Mouse (Mus musculus) 416B (cell line): ENCODE measurements around the gene Icam1.

ENCODE experiments used
- DNase-seq: peaks from one replicate; pipeline ENCODE4 v3.0.0; 2011; ENCODE audit warnings: low read depth

Gene Icam1

DNA sequence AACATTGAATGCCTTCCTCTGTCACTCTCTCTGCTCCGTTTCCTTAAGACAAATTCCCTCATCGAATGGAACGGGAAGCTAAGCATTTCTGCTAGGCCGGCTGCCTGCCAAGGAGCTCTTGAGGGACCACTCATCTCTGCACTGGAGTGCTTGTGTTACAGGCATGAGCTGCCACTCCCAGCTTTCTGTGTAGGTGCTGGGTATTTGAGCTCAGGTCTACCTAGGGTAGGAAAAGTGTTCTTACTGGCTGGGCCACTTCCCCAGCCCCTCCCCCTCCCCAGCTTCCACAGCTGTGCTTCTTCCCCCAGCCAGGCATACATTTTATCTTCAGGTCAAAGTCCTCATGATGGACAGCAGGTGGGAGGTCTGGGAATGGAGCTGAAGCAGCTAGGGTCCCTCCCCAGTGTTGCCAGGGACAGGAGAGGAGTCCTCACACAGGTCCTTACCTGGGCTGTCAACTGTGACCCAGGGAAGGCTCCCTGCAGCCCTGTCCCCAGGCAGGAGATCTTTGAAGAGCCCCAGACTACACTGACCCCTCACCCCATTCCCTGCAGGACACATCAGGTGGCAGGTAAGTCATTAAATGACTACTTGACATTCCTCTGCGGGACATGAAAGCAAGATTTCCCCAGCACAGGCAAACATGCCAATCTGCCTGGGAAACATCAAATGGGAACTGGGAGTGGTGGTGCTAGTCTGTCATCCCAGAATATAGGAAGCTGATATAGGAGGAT lies 22.5 kb upstream of the Icam1 start:
- DNase-seq: no peak

- DNase-seq: peak; percentile 32
Measured at GRCm38 (mm10) chr9:20995069-20995468, 20.7 kb upstream of the Icam1 start.

DNA sequence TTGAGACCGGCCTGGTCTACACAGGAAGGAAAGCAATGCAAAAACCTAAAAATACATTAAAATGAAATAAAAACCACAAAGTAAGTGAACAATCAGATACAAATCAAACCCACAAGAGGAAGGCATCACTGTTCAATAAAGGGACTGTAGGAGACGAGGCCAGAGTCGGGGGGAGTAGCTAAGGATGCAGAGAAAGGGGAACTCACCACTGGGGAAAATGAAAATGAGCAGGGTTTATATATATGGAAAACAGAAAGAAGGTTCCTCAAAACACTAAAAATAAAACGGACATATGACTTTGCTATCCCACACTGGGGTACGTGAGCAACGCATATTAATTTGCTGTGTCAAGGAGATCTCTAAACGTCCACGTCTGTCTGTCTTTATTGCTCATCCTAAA lies 18.7 kb upstream of the Icam1 start:
- DNase-seq: no peak

- DNase-seq: peak; percentile 66
Measured at GRCm38 (mm10) chr9:20998337-20998736, 17.4 kb upstream of the Icam1 start.

DNA sequence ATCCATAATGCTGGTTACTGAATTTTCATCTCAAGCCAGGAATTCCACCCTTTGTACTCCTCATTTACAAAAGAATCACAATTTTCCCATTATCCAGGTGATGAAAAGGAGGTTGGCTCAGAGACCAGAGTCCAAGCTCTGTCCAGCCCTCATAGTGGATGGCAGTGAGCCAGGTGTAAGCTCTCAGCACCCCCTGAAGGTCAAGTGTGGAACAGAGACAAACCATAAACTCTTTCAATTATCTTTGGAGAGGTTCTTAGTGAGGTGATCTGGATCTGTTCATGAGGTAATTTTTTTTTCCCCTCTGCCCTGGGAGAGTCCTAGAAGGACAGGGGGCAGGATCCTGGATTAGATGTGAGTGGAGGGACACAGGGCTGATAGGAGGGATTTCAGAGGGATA lies 15.0 kb upstream of the Icam1 start:
- peak; percentile 63 for DNase-seq

- peak; percentile 19 for DNase-seq
Measured at GRCm38 (mm10) chr9:21001651-21002200, 14.1 kb upstream of the Icam1 start.

DNA sequence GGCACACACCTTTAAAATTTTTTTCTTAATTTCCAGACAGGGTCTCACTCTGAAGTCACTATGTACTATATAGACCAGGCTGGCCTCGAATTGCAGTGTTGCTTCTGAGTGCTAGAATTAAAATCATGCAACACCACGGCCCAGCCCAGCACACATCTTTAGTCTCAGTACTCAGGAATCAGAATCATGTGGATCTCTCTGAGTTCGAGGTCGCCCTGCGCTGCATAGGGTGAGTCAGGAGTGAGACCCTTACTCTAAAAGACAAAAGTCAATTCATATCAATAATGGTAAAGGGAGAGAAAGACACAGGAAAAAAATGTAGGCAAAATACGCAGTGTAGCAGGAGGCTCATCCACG lies 13.5 kb upstream of the Icam1 start:
- DNase-seq: no peak

DNA sequence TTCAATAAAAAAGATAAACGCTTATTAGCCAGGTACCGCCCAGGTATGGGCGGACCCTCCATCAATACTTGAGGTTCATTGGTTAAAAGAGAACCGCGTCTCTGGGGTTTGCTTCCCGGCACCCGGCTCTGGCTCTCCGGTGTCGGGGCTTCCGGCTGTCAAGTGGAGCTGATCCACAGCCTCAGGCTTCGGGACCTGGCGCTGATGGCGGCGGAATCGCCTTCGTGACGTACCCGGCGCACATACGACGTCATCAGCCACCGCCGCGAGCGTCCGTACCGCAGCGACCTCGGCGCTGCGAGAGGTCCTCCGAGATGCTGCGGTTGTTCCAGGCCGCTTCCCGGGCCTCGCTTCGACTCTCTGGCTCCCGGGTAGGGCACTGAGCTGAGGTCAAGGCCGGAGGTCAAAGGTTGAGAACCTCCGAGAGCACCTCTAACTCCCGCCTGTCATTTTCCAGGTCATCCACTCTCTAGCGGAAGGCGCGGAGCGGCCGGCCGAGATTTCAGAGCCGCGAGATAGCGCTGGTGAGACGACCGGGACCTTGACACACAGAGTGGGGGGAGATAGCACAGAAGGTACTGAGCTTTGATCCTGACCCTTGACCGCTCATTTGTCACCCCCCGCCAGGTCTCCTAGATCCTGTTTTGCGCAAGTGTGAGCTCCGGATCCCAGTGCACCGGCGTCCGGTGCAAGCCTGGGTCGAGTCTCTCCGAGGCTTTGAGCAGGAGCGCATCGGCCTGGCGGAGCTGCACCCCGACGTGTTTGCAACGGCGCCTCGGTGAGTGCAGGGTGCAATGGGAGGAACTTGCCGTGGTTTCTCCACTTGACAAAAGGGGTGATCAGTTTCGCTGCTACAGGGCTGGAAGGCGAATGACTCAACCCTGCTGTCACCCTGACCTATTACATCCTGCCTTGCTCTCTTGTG lies 12.9 kb upstream of the Icam1 start, which contains the start of gene Mrpl4:
TSS of gene Mrpl4 (plus strand) at position 112 of the 925 bp plus-strand sequence.
- peak; percentile 89 for DNase-seq

DNA sequence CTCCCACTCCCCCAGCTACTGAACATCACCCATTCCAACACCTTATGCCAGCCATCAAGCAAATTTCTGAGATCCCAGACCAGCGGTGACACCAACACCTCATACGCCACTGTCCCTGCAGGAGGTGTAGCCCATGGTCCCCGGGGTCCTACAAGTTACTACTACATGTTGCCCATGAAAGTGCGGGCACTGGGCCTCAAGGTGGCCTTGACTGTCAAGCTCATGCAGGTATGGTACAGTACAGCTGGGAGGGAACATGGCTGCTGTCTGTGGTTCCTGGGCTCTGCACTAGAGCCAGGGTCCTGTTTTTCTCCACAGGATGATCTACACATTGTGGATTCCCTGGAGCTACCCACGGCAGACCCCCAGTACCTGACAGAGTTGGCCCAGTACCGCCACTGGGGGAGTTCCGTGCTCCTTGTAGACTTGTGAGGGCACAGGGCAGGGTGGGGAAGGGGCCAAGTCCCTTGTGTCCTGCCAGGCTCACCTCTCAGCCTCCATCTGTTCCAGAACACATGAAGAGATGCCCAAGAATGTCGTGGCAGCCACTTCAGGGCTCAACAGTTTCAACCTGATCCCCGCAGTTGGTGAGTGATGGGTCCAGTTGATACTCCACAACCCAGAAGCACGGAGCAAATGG lies 8.4 kb upstream of the Icam1 start:
- no peak for DNase-seq

DNA sequence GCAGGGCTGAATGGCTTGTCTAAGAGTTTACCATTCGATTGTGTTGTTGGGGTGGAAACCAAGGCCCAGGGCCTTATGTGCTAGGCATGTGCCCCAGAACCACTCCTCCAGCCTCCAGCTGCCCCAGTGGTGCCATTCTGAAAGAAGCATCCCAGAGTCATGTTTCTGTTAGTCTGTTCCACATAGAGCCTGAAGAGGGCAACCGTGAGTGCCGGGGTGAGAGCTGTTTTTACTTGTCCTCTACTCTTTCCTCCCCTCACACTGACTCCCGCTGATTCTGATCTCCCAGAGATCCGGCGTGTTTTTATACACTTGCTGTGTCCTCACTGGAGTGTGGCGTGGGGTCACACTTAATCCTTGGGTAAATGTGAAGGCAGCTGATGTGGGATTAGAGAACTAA lies 7.8 kb upstream of the Icam1 start:
- no peak for DNase-seq

GRCm38 (mm10) chr9:21010362-21010761 lies 5.4 kb upstream of the Icam1 start:
- no peak for DNase-seq

DNA sequence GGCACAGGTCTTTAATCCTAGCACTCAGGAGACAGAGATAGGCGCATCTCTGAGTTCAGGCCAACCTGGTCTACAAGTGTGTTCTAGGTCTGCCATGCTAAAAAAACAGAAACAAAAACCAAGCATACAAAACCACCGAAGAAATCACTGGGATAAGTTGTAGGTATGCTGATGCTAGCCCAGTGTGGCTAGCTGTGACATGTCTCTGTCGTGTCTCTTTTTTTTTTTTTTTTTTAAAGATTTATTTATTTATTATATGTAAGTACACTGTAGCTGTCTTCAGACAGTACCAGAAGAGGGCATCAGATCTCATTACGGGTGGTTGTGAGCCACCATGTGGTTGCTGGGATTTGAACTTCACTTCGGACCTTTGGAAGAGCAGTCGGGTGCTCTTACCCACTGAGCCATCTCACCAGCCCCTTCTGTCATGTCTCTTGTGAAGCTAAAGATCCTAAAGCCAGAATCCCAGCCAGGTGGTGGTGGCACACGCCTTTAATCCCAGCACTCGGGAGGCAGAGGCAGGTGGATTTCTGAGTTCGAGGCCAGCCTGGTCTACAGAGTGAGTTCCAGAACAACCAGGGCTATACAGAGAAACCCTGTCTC lies 4.7 kb upstream of the Icam1 start:
- DNase-seq: peak; percentile 51

DNA sequence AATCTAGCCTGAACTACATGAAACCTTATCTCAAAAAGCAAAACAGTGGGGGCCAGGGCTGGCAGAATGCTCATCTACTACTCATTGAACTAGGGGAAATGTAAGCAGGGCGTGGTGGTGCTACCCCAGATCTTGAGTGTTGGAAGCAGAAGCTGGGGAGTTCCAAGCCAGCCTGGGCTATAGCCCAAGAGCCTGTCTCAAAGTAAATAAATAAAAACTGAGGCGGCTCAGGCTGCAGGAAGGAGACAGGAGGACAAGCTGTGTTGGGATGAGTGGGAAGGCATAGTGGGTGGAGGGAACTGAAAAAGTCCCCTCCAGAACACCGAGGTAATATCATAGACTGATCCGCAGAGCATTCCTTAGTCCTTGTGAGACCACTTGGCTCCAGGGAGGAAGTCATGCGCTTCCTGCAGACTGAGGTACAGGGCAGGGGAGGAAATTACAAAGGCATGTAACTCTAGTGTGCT lies 3.9 kb upstream of the Icam1 start:
- peak; percentile 30 for DNase-seq

DNA sequence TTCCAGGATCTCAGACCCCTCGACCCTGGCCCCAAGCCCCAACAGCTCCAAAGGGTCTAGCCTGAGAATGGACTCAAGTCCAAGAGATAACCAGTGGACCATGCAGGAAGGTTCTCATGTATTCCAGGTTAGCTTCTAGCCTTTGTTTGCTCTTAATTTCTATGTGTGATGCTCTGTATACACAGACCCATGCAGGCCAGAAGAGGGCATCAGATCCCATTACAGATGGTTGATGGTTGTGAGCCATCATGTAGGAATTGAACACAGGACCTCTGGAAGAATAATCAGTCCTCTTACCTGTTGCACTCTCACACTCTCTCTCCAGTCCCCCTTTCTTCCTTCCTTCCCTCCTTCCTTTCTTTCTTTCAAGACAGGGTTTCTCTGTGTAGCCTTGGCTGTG lies 3.4 kb upstream of the Icam1 start:
- DNase-seq: peak; percentile 36

GRCm38 (mm10) chr9:21014691-21015570 lies 854 bp upstream of the Icam1 start:
- DNase-seq: peak; percentile 74

DNA sequence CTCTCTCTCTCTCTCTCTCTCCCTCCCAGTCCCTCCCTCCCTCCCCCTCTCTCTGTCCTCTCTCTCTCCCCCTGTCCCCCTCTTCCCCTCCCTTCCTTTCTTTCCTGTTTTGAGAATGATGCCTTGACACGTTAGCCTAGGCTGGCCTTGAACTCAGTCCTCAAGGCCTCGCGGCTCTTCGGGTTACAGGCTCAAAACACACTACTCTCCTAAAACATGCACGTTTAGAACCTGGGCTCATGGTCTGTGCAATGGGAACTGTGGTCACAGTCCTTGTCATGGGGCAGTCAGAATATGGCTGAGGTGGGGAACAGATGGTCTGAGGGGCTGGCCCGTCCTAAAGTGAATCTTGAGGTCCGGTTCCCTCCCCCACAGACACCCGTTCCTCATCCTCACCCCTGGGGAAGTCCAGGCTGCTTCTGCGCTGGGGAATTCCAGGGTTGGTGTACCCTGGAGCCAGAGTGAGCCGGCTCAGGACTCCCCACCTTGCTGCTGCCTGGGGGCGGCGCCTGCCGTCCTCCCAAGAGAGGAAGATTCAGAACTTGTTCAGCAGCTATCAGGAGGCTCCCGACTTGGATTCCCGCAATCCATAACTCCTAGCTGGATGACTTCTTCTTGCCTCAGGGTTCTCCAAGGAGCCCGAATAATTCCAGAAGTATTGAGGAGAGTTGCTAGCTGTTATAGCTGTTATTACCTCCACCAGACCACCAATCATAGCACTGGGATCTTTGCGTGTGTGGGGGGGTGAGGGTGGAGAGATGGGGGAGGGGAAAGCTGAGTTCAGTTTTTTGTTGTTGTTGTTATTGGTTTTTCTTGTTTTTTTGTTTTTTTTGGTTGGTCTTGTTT lies 769 bp downstream of the Icam1 start:
- peak; percentile 57 for DNase-seq

- DNase-seq: peak; percentile 64
Measured at GRCm38 (mm10) chr9:21017177-21017575, 1.4 kb downstream of the Icam1 start.

DNA sequence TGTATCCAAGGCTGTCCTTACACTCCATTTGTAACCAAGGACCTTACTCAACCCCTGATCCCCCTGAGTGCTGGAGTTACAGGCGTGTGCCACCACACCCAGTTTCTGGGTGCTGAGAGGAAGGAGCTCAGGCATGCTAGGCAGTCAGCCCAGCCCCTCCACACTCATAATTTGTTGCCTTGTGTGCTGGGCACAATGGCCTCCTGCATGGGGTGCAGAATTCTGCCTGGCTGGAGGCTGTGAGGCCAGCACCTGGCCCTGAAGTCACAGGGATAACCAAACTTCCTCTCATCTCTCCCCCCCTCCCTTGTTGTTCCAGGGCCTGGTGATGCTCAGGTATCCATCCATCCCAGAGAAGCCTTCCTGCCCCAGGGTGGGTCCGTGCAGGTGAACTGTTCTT lies 2.8 kb downstream of the Icam1 start:
- no peak for DNase-seq

GRCm38 (mm10) chr9:21021363-21021762 lies 5.6 kb downstream of the Icam1 start:
- DNase-seq: no peak

- no peak for DNase-seq
Measured at GRCm38 (mm10) chr9:21022288-21022687, 6.5 kb downstream of the Icam1 start.
